Mouse (Mus musculus) spleen, adult 18-20 months (tissue): ENCODE data around the gene Syt2.
A peak's percentile ranks its signal among the peaks of the same experiment; 100 is the strongest.

Source experiments
- DNase-seq, 2 experiments: peaks; one replicate each; pipeline ENCODE4 v3.0.0; 2022; ENCODE audit warnings: mixed read lengths in 2 of 2

Syt2 gene

GRCm38 (mm10) chr1:134651268-134651850, 4.9 kb downstream of the Syt2 start:
- DNase-seq = peak in 1 of 2 experiments; percentile 25

GRCm38 (mm10) chr1:134651851-134652398, 5.4 kb downstream of the Syt2 start:
- DNase-seq = peak in 1 of 2 experiments; percentile 6

- DNase-seq = no peak
Measured at GRCm38 (mm10) chr1:134653603-134654257, 7.3 kb downstream of the Syt2 start.

- no peak for DNase-seq
Measured at GRCm38 (mm10) chr1:134658841-134659240, 12.4 kb downstream of the Syt2 start.

GRCm38 (mm10) chr1:134660163-134660562, 13.7 kb downstream of the Syt2 start:
- DNase-seq = no peak

- no peak for DNase-seq
Measured at GRCm38 (mm10) chr1:134671234-134672070, 25.0 kb downstream of the Syt2 start.

- DNase-seq = peak; percentile 21 to 50
Measured at GRCm38 (mm10) chr1:134674312-134674711, 27.8 kb downstream of the Syt2 start.

GRCm38 (mm10) chr1:134679445-134679844, 33.0 kb downstream of the Syt2 start:
- DNase-seq = peak; percentile 35 to 39

GRCm38 (mm10) chr1:134680617-134681016, 34.1 kb downstream of the Syt2 start:
- no peak for DNase-seq

GRCm38 (mm10) chr1:134682460-134682859, 36.0 kb downstream of the Syt2 start:
- DNase-seq = no peak

GRCm38 (mm10) chr1:134686834-134687421, 40.5 kb downstream of the Syt2 start:
- no peak for DNase-seq

- DNase-seq = no peak
Measured at GRCm38 (mm10) chr1:134696302-134696701, 49.8 kb downstream of the Syt2 start.

GRCm38 (mm10) chr1:134697073-134697472, 50.6 kb downstream of the Syt2 start:
- DNase-seq = no peak

GRCm38 (mm10) chr1:134697522-134698250, 51.2 kb downstream of the Syt2 start:
- no peak for DNase-seq

GRCm38 (mm10) chr1:134698486-134698885, 52.0 kb downstream of the Syt2 start:
- DNase-seq = no peak

- no peak for DNase-seq
Measured at GRCm38 (mm10) chr1:134699390-134699789, 52.9 kb downstream of the Syt2 start.

- DNase-seq = no peak
Measured at GRCm38 (mm10) chr1:134700151-134700550, 53.7 kb downstream of the Syt2 start.

- no peak for DNase-seq
Measured at GRCm38 (mm10) chr1:134700634-134701033, 54.2 kb downstream of the Syt2 start.

- no peak for DNase-seq
Measured at GRCm38 (mm10) chr1:134701191-134701590, 54.7 kb downstream of the Syt2 start.

GRCm38 (mm10) chr1:134703232-134703631, 56.8 kb downstream of the Syt2 start:
- no peak for DNase-seq

GRCm38 (mm10) chr1:134704396-134705306, 58.2 kb downstream of the Syt2 start:
- DNase-seq = peak in 1 of 2 experiments; percentile 32
